Mouse (Mus musculus) liver, postnatal 0 days (tissue): Measurements from ENCODE around the gene Ccdc162.

Experiments used
- CTCF ChIP-seq: sonication (generic); IDR thresholded peaks from 2 replicates; pipeline ENCODE4 v1.5.1; 2016; ENCODE audit warnings: antibody characterized with exemption, low read depth
- EP300 ChIP-seq: IDR thresholded peaks from 2 replicates; pipeline ENCODE4 v1.6.1; 2016; ENCODE audit warnings: antibody characterized with exemption, low read depth, mild to moderate bottlenecking

DNA sequence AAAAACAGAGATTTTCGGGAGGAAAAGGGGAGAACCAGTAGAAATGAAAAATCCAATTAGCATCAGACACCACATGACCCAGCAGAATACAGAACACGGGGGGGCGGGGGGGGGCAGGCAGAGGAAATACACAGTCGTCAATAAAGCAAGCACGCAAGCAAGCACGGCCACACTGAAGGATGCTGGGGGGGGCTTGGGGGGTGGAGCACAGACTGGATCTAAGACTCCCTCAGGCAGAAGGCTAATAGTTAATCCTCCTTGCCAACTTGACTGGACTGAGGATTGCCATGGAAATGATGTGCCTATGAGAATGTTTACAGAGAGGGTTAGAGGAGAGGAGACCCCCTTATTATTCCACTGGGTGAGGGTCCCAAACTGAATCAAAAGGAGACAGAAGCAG is 19.0 kb upstream of the Ccdc162 start:
- TF ChIP-seq EP300: no peak
- TF ChIP-seq CTCF: no peak
